Mouse (Mus musculus) testis, postnatal 14 days (tissue): Measurements from ENCODE around the gene Olfr1016.

Experiments used
- DNase-seq: peaks from one replicate; pipeline ENCODE4 v3.0.0; 2021; ENCODE audit warnings: low spot score

The Olfr1016 gene

DNA sequence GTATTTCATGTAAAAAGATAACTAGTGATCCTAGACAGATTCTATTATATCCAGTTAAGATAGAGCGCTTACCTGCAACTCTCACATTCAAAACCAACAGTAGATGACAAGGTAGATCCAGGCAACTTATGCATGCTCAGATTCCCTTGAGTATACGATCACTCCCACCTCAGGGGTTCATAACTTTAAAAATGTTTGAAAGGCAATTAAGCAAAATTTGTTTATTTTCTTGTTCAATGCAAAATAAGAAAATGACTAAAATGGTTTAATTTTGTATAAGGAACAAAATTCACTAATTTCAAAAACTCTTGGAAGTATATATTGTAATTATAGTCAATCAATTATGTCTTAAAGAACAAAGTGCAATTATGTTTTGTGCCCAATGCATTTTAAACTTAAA is at the start of gene Olfr1016:
Gene Olfr1016 (minus strand): TSS at position 101 of the 400 bp plus-strand sequence.
- no peak for DNase-seq

DNA sequence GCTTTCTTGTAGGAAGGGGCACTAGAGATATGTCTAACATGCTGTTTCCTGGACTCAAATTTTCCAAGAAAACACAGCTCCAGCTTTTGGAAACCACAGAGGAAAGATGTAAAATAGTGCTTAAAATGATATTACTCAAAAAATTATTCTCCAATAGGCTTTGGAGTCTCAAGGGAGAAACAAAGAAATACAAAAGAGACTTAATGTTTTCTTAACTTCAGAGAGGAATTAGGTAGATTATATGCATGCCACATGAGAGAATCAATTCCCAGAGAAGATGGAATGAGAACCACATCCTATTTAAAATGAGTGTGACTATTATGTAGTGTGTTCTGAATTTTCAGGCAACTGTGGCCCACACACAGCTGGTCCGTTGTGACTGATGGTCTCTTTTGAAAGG is 44.4 kb upstream of the Olfr1016 start, which contains the start of gene Olfr1020:
Gene Olfr1020 (plus strand): TSS at position 301 of the 400 bp plus-strand sequence.
- DNase-seq, result no peak

DNA sequence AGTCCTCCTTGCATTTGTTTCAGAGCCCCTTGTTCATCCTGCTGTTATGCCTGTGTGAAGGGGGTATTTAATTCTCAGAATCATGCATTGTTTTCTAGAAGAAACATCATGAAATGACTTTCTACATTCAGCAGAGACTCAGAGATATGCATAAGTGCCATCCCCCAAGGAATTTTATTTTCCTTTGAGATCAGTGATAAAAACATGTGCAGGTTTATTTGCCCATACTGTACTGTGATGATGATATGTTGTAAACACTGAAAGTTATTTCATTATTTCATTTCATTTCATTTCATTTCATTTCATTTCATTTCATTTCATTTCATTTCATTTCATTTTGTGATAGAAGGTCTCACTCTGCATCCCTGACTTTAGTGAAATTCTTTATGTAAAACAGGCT is 43.0 kb upstream of the Olfr1016 start, which contains the start of gene Olfr1019:
Gene Olfr1019 (minus strand): TSS at position 101 of the 400 bp plus-strand sequence.
- DNase-seq, result no peak

DNA sequence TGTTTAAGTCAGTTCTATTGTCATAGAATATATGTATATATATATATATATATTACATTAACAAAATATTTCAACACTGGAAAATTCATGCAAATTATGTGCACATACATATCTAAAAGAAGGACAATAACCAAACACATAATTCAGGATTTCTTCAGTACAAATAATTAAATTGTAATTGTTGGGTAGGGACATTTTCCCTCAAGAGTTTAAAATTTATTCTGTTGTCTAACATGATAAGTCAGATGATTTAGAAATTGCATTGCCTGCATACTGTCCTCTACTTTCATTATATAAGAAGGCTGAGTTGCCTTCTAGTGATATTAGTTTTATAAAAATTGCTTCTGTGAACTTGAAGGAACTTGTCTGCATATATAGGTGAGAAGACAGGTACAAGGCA is 15.8 kb upstream of the Olfr1016 start, which contains the start of gene Olfr1018:
Gene Olfr1018 (plus strand): TSS at position 301 of the 400 bp plus-strand sequence.
- no peak for DNase-seq

DNA sequence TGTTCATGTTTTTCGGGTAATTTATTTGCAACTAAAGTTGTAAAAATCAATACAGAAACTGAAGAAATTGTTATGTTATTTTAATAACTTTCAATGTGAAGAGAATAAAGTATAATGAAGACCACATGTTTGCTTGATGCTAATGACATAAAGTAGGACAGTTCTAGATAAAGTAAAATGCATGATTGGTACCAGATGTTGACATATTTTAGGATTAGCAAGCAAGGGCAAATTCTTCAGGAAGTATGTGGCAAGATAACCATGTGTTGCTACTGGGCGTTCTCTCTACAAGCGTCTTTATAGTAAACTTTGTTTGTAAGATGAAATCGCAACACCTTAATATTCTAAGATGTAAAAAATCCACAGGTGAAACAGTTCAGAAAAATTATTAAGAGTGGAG is 2.2 kb upstream of the Olfr1016 start:
- no peak for DNase-seq

DNA sequence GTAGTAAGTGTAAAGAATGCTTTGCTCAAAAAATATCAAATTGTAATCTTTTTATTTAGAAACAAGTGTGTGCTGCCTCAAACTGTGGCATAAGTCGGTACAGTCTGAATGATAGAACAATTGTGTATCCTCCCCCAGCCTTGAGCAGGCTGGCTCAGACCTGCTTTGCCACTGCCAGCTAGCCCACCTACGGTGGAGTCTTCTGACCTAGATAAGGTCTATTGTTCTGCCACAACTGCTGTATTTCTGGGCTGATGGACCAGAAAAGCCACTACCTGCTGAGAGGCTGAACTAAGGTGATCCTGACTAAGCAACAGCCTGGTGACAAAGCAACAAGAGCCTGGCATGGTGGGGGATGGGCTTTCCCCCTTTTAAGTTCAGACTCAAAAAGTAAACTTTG is 10.0 kb downstream of the Olfr1016 start:
- no peak for DNase-seq

DNA sequence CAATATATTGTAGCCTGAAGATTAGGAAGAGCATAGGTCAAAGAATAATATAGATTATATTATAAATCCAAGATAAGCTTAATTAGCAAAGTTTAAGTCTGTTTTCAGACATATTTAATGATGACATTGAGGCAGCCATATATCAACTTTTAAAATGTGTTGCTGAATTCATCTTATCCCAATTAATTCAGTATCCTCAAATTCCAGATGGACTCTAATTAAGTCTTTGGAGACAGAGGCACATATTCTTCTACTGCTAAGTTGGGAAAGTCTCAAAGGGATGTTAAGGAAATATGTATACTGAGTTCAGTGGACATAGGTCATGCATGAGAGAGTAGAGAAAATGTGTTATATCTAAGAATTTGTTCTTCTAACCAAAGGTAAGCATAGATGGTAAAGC is 20.6 kb downstream of the Olfr1016 start, which contains the start of gene Olfr1015:
Gene Olfr1015 (plus strand): TSS at position 301 of the 400 bp plus-strand sequence.
- DNase-seq, result no peak

DNA sequence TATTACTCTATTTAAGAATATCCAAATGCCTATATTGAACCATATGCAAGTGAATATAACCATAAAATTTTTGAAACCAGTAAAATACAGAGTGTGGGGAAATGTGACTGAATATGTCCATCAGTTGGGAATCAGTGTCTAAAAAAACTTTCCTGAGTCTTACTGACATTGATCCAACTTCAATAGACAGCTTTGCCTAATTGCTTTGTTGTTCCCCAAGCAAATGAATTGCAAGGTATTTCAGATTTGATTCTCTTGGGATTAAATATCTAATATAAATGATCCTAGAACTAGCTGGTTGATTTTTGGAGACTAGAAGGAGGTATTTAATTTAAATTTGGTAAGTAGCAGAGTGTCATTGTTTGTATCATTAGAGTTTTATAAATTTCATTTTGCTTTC is 29.9 kb downstream of the Olfr1016 start, which contains the start of gene Olfr1014:
Gene Olfr1014 (plus strand): TSS at position 301 of the 400 bp plus-strand sequence.
- DNase-seq, result no peak

DNA sequence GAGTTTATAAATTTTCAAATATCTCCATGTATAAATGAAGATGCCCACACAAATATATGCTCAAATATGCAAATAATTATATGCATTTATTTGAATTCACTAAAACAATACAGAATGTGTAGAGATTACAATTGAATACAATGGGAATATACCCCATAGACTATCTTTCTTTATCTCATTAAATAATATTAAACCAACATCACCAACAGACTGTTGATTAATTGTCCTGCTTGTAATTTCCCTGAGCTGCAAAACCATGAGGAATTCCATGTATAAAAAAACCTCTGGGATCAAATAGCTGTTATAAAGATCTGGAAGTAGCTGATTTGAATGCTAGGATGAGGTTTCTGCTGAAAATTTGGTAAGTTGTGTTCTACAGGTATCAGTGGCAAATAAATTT is 35.5 kb downstream of the Olfr1016 start, which contains the start of gene Olfr1013:
Gene Olfr1013 (plus strand): TSS at position 301 of the 400 bp plus-strand sequence.
- no peak for DNase-seq

DNA sequence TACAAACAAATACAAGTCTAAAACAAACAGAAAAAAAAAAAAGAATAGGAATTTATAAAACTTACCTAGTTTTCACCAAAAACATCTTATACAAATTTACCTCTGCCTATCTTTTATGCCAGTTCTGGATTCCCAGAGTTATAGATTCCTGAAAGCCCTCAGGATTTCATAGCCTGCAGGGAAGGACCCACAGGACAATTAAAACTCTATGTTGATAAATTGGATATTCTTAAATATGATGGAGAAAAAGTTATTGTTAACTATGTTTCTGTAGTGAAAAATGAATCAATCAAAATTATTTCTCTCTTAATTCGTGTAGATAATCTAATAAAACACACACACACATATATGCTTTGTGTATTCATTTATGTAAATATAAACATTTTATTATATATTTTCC is 39.7 kb downstream of the Olfr1016 start, which contains the start of gene Olfr1012:
Gene Olfr1012 (minus strand): TSS at position 101 of the 400 bp plus-strand sequence.
- no peak for DNase-seq

DNA sequence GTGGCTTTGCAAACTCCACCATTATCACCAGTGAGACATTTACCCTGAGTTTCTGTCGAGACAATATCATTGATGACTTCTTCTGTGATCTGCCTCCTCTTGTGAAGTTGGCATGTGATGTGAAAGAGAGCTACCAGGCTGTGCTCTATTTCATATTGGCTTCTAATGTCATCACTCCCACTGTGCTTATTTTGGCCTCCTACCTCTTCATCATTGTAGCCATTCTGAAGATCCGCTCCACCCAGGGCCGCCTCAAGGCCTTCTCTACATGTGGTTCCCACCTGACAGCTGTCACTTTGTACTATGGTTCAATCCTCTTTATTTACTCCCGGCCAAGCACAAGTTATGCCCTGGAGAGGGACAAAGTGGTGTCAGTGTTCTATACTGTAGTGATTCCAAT is 48.5 kb downstream of the Olfr1016 start:
- DNase-seq, result no peak
